Mouse (Mus musculus) myocyte (in vitro differentiated cells): Measurements from ENCODE around the gene Ano1. TPM values are rescaled to one million over a fixed set of nuclear protein-coding genes. Genes with fewer than 3 reads are reported as not detected.

ENCODE experiments used
- H3K27me3 ChIP-seq: one replicate; pipeline ENCODE4 v1.6.1; 2011; ENCODE audit not compliant: control insufficient read depth, insufficient read depth, insufficient read length
- H3K36me3 ChIP-seq: one replicate; pipeline ENCODE4 v1.6.1; 2011; ENCODE audit not compliant: control insufficient read depth, insufficient read depth
- H3K4me2 ChIP-seq: one replicate; pipeline ENCODE4 v1.6.1; 2011; ENCODE audit warnings: low read depth, control low read depth
- H3K4me3 ChIP-seq: one replicate; pipeline ENCODE4 v1.5.1; 2011; ENCODE audit warnings: mild to moderate bottlenecking, control low read depth, moderate library complexity
- H3K79me2 ChIP-seq: one replicate; pipeline ENCODE4 v1.6.1; 2011; ENCODE audit not compliant: control insufficient read depth, insufficient read depth
- H3ac ChIP-seq: one replicate; pipeline ENCODE4 v1.6.1; 2011; ENCODE audit not compliant: control insufficient read depth, insufficient read length
- CEBPB ChIP-seq: IDR thresholded peaks from 2 replicates; pipeline ENCODE4 v1.6.1; 2011; ENCODE audit warnings: mild to moderate bottlenecking, moderate library complexity; ENCODE audit not compliant: poor library complexity, insufficient read depth, severe bottlenecking
- E2F4 ChIP-seq: IDR thresholded peaks from one replicate; pipeline ENCODE4 v1.6.1; 2011; ENCODE audit warnings: mild to moderate bottlenecking, control low read depth, moderate library complexity; ENCODE audit not compliant: insufficient read depth
- MAX ChIP-seq: IDR thresholded peaks from one replicate; pipeline ENCODE4 v1.6.1; 2011; ENCODE audit warnings: low read depth, mild to moderate bottlenecking, control low read depth
- MYOD1 ChIP-seq, 3 experiments: IDR thresholded peaks; one replicate each; pipeline ENCODE4 v1.6.1; 2011; ENCODE audit warnings: control low read depth in 2 of 3, low read depth in 2 of 3, mild to moderate bottlenecking in 2 of 3, moderate library complexity in 1 of 3; ENCODE audit not compliant: insufficient read length in 2 of 3, control insufficient read depth in 1 of 3
- MYOG ChIP-seq, 3 experiments: IDR thresholded peaks; one replicate each; pipeline ENCODE4 v1.6.1; 2011; ENCODE audit warnings: control low read depth in 2 of 3, low read depth in 2 of 3, mild to moderate bottlenecking in 2 of 3; ENCODE audit not compliant: insufficient read length in 2 of 3, control insufficient read depth in 1 of 3, insufficient read depth in 1 of 3
- POLR2A ChIP-seq: IDR thresholded peaks from one replicate; pipeline ENCODE4 v1.6.1; 2011; ENCODE audit warnings: low read depth, mild to moderate bottlenecking, control low read depth, moderate library complexity; ENCODE audit not compliant: insufficient read length
- POLR2AphosphoS2 ChIP-seq: IDR thresholded peaks from one replicate; pipeline ENCODE4 v1.6.1; 2011; ENCODE audit warnings: low read depth, control low read depth; ENCODE audit not compliant: insufficient read length
- REST ChIP-seq: IDR thresholded peaks from one replicate; pipeline ENCODE4 v1.6.1; 2011; ENCODE audit warnings: mild to moderate bottlenecking, control low read depth, moderate library complexity; ENCODE audit not compliant: insufficient read depth, insufficient read length
- SRF ChIP-seq: IDR thresholded peaks from one replicate; pipeline ENCODE4 v1.6.1; 2011; ENCODE audit warnings: low read depth; ENCODE audit not compliant: control insufficient read depth, insufficient read length
- TCF12 ChIP-seq: IDR thresholded peaks from one replicate; pipeline ENCODE4 v1.6.1; 2011; ENCODE audit warnings: mild to moderate bottlenecking, control low read depth; ENCODE audit not compliant: poor library complexity, insufficient read depth, severe bottlenecking
- TCF3 ChIP-seq: IDR thresholded peaks from one replicate; pipeline ENCODE4 v1.6.1; 2011; ENCODE audit warnings: low read depth, control low read depth; ENCODE audit not compliant: insufficient read length
- USF1 ChIP-seq: IDR thresholded peaks from one replicate; pipeline ENCODE4 v1.6.1; 2011; ENCODE audit warnings: low read depth, mild to moderate bottlenecking, control low read depth, moderate library complexity
- polyA plus RNA-seq: library from polyadenylated mRNA; unstranded; fragments of >200 nt; fragmentation: generic; extraction: Trizol; gene quantifications from one replicate; pipeline ENCODE4 v1.2.1, GENCODE M21; 2012; ENCODE audit warnings: missing spikeins

Gene Ano1
- polyA plus RNA-seq, 1 experiment: 2.2 TPM

- no peaks in the 10 kb centered on the region for H3K36me3 ChIP-seq
- no peak overlapping the region for H3ac ChIP-seq
- no peak for TF ChIP-seq TCF12
- no peak for TF ChIP-seq POLR2A
- H3K27me3 ChIP-seq: peaks cover 23% of the 10 kb centered on the region
- no peaks in the 10 kb centered on the region for H3K79me2 ChIP-seq
- no peak overlapping the region for H3K4me3 ChIP-seq
- H3K4me2 ChIP-seq: no peak overlapping the region
Observed at GRCm38 (mm10) chr7:144784176-144784575, 32.4 kb upstream of the Ano1 start.

GRCm38 (mm10) chr7:144782402-144782801 is 30.6 kb upstream of the Ano1 start:
- Histone ChIP-seq H3ac (no peak overlapping the region), H3K79me2 (no peaks in the 10 kb centered on the region), H3K4me3 (no peak overlapping the region), H3K4me2 (no peak overlapping the region), H3K27me3 (peaks cover 15% of the 10 kb centered on the region), H3K36me3 (no peaks in the 10 kb centered on the region)
- no peak for TF ChIP-seq USF1
- no peak for TF ChIP-seq MAX
- TF ChIP-seq MYOG (IDR thresholded peaks at IDR 0.05; ENCODE audit: control insufficient read depth in 1 of 3, insufficient read depth in 1 of 3, insufficient read length in 2 of 3, low read depth in 2 of 3): no peak
- TF ChIP-seq TCF3: no peak
- TF ChIP-seq POLR2A: no peak
- TF ChIP-seq TCF12: no peak
- TF ChIP-seq E2F4: no peak
- TF ChIP-seq POLR2AphosphoS2: no peak
- no peak for TF ChIP-seq CEBPB
- no peak for TF ChIP-seq MYOD1 (IDR thresholded peaks at IDR 0.05; ENCODE audit: control insufficient read depth in 1 of 3, insufficient read length in 2 of 3, low read depth in 2 of 3)
- TF ChIP-seq REST: no peak
- TF ChIP-seq SRF: no peak

GRCm38 (mm10) chr7:144781337-144781736 is 29.6 kb upstream of the Ano1 start:
- Histone ChIP-seq H3K36me3 (no peaks in the 10 kb centered on the region), H3K4me3 (no peak overlapping the region), H3K27me3 (peaks cover 14% of the 10 kb centered on the region), H3K4me2 (no peak overlapping the region), H3ac (no peak overlapping the region), H3K79me2 (no peaks in the 10 kb centered on the region)
- TF ChIP-seq TCF12 (no peak), USF1 (no peak)

- Histone ChIP-seq H3ac (no peak overlapping the region), H3K36me3 (no peaks in the 10 kb centered on the region), H3K4me3 (no peak overlapping the region), H3K4me2 (no peak overlapping the region), H3K79me2 (no peaks in the 10 kb centered on the region), H3K27me3 (peaks cover 14% of the 10 kb centered on the region)
- TF ChIP-seq TCF12 (no peak), USF1 (no peak), POLR2AphosphoS2 (no peak), SRF (no peak)
Observed at GRCm38 (mm10) chr7:144780190-144780589, 28.4 kb upstream of the Ano1 start.

GRCm38 (mm10) chr7:144779691-144780090 is 27.9 kb upstream of the Ano1 start:
- Histone ChIP-seq H3K36me3 (no peaks in the 10 kb centered on the region), H3K79me2 (no peaks in the 10 kb centered on the region), H3ac (no peak overlapping the region), H3K4me3 (no peak overlapping the region), H3K4me2 (no peak overlapping the region), H3K27me3 (peaks cover 14% of the 10 kb centered on the region)
- TF ChIP-seq REST (no peak), CEBPB (no peak), MYOG (IDR thresholded peaks at IDR 0.05; ENCODE audit: control insufficient read depth in 1 of 3, insufficient read depth in 1 of 3, insufficient read length in 2 of 3, low read depth in 2 of 3) (no peak), TCF3 (no peak), POLR2A (no peak), SRF (no peak), MYOD1 (IDR thresholded peaks at IDR 0.05; ENCODE audit: control insufficient read depth in 1 of 3, insufficient read length in 2 of 3, low read depth in 2 of 3) (no peak), TCF12 (no peak), USF1 (no peak)

- Histone ChIP-seq H3K4me3 (no peak overlapping the region), H3K4me2 (no peak overlapping the region), H3ac (no peak overlapping the region), H3K36me3 (no peaks in the 10 kb centered on the region), H3K27me3 (no peaks in the 10 kb centered on the region), H3K79me2 (no peaks in the 10 kb centered on the region)
- TF ChIP-seq TCF3: no peak
- peak in 1 of 3 experiments; percentile 53 for TF ChIP-seq MYOD1 (IDR thresholded peaks at IDR 0.05; ENCODE audit: control insufficient read depth in 1 of 3, insufficient read length in 2 of 3, low read depth in 2 of 3)
- peak in 1 of 3 experiments; percentile 41 for TF ChIP-seq MYOG (IDR thresholded peaks at IDR 0.05; ENCODE audit: control insufficient read depth in 1 of 3, insufficient read depth in 1 of 3, insufficient read length in 2 of 3, low read depth in 2 of 3)
Observed at GRCm38 (mm10) chr7:144777805-144778204, 26.0 kb upstream of the Ano1 start.
